Mouse (Mus musculus): ENCODE data around the gene Parn. TPM values are rescaled to one million over a fixed set of nuclear protein-coding genes. Genes with fewer than 3 reads are reported as not detected.

Gene Parn
- polyA plus RNA-seq, 1 experiment from 2014 or later: 29.1 TPM

DNA sequence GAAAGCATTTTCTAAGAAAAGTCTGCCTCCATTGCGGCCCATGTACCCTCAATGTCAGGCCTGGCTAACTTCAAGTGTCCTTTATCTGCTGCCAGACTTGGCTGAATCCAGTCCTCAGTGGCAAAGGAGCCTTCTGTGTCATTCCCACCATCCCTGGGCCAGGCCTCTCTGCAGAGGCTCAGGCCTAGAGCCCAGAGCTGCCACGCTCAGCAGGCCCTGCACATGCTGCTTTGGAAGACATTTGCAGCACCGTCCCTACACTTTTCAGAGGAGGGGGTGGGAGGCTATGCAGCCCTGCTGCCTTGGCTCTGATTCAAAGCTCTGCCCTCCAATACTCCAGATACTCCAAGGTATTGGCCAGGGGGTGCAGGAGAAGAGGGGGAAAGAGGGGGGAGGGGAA is 176.2 kb downstream of the Parn start:
- 64% methylated on average over 3 of the region's 3 CpGs for WGBS
- Histone ChIP-seq H3K4me2 (ENCODE audit: low read depth, low read length) (no peak overlapping the region), H3K27ac (ENCODE audit: low read depth, low read length) (no peak overlapping the region), H3K27me3 (ENCODE audit: control insufficient read depth, insufficient read depth, low read length) (no peaks in the 10 kb centered on the region), H3K9ac (replicated peaks; ENCODE audit: low read depth, low read length) (no peak overlapping the region), H3K9me3 (ENCODE audit: control insufficient read depth, low read length) (no peaks in the 10 kb centered on the region), H3K4me1 (ENCODE audit: control insufficient read depth, insufficient read depth, low read length) (no peaks in the 10 kb centered on the region), H3K4me3 (ENCODE audit: low read depth, low read length) (no peak overlapping the region), H3K36me3 (ENCODE audit: control insufficient read depth, insufficient read depth, low read length) (no peaks in the 10 kb centered on the region)
- ATAC-seq (ENCODE audit: low read depth): no peak

Other genes starting within 250 kb of the Parn start
- 52.6 and 57.6 TPM in 2 replicates for gene Bfar, start 3.7 kb upstream of the Parn start, polyA plus RNA-seq (2014; fragmentation: Nextera tagmentation; extraction: Ambion mirVana)
- gene 3110001I22Rik, start 3.8 kb upstream of the Parn start, polyA plus RNA-seq (2014; fragmentation: Nextera tagmentation; extraction: Ambion mirVana): 7.7 and 8.3 TPM in 2 replicates
- 0.55 and 0.71 TPM in 2 replicates for gene Pla2g10, start 62.8 kb upstream of the Parn start, polyA plus RNA-seq (2014; fragmentation: Nextera tagmentation; extraction: Ambion mirVana)
- gene Rrn3, start 112.5 kb upstream of the Parn start, polyA plus RNA-seq (2014; fragmentation: Nextera tagmentation; extraction: Ambion mirVana): 97.8 and 116 TPM in 2 replicates
- gene Ntan1, start 150.7 kb upstream of the Parn start, polyA plus RNA-seq (2014; fragmentation: Nextera tagmentation; extraction: Ambion mirVana): 212 and 222 TPM in 2 replicates
- 66.1 and 87.0 TPM in 2 replicates for gene Pdxdc1, start 235.0 kb upstream of the Parn start, polyA plus RNA-seq (2014; fragmentation: Nextera tagmentation; extraction: Ambion mirVana)
- gene Mpv17l, start 235.0 kb upstream of the Parn start, polyA plus RNA-seq (2014; fragmentation: Nextera tagmentation; extraction: Ambion mirVana): 37.3 and 52.7 TPM in 2 replicates